Mouse (Mus musculus): Measurements from ENCODE around the gene Ttll2. TPM values are rescaled to one million over a fixed set of nuclear protein-coding genes. Genes with fewer than 3 reads are reported as not detected.

The Ttll2 gene
- polyA plus RNA-seq (2012; rRNA removed): 0.02 TPM in 2 replicates

DNA sequence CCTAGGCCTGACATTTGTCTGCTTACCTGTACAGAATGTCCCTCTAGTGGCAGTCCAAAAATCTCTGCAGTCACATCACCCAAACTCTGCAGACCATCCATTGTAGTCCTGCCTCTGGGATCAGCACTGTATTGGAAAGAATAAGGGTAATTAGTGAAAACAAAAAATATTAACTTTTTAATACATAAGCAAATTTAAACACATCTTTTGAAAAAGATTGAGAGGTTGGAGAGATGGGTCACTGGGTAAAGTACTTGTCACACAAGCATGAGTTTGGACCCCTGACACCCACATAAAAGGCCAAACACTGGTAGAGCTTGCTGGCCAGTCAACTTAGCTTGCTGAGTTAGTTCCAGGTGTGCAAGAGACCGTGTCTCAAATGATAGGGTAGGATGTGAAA lies at the start of gene Ttll2:
Gene Ttll2, minus strand, starts transcription at position 101 of the 400 bp plus-strand sequence.

DNA sequence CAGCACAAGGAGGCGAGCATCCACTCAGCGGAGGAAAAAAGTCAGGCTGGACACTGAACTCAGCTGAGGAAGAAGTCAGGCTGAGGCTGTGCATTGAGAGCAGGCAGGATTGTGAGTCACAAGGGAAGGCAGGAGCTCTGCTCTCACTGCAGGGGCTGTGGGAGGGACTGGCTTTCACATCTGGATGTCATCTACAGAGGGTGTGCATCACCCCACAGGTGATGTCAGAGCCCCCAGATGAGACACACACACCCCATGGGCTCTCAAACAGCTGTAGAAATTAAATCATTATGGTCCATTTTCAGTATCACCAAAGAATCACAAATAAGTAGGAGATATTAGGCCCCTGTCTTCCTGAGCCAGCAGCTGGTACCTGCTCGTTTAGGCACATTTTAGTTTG lies 32.9 kb upstream of the Ttll2 start, which contains the start of gene Unc93a2:
Gene Unc93a2, minus strand, starts transcription at position 101 of the 400 bp plus-strand sequence.

DNA sequence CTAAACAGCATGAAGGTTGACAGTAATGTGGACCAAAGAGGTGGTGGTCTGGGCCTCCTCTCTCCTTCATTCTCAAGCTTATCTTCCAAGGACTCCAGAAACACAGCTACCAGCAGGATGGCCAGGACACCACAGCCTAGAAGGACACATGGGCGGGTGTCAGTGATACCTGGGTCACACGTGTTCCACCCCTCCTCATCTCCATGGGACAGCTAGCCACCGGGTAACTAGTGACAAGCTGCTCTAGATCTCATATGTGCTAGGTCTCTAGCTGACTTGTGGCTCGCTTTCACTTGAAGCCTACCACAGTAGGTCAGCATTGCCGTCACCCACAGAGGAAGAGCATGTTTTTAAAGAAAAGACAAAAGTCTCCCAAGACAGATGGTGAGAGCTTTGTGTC lies 19.4 kb upstream of the Ttll2 start, which contains the start of gene Gm49630:
Gene Gm49630, minus strand, starts transcription at position 101 of the 400 bp plus-strand sequence.

DNA sequence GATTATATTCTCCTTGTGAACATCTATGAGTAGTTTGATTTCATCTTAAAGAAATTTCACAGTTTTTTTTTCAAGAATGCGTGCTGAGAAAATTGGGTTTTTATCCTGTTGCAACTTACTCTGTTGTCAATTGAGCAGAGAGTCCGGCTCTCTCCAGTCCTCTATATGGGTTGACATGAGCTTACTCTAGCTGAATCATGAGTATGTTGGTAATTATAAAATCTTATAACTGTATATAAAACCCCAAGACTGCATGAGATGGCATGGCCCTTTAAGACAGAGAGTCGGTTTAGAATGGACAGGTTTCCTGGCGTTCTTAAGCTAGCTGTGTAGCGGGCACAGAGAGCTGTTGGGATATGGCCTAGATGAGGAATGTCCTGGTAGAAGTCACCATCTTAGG lies 28.1 kb downstream of the Ttll2 start, which contains the start of gene Tcp10a:
Gene Tcp10a, plus strand, starts transcription at position 301 of the 400 bp plus-strand sequence.

Other genes starting within 250 kb of the Ttll2 start
- gene Rps6ka2, start 182.6 kb downstream of the Ttll2 start, polyA plus RNA-seq (2012; rRNA removed): 0.95 and 0.98 TPM in 2 replicates
- not detected in 2 replicates for gene Tcp10a, start 28.1 kb downstream of the Ttll2 start, polyA plus RNA-seq (2012; rRNA removed)
- gene Gm49630, start 19.3 kb upstream of the Ttll2 start, polyA plus RNA-seq (2012; rRNA removed): not detected in 2 replicates
- gene Unc93a2, start 32.8 kb upstream of the Ttll2 start, polyA plus RNA-seq (2012; rRNA removed): 0.26 and 0.39 TPM in 2 replicates